Mouse (Mus musculus) G1E (cell line): ENCODE results near the gene Dnah1.

Experiments
- CTCF ChIP-seq: IDR thresholded peaks from 2 replicates; pipeline ENCODE4 v1.5.1; 2012; ENCODE audit warnings: low read depth, low read length, inconsistent platforms, mixed read lengths
- GATA1 ChIP-seq: IDR thresholded peaks from 2 replicates; pipeline ENCODE4 v1.6.1; 2012; ENCODE audit warnings: borderline replicate concordance, low read length, inconsistent platforms, mixed read lengths
- GATA2 ChIP-seq: IDR thresholded peaks from 2 replicates; pipeline ENCODE4 v1.6.1; 2012; ENCODE audit warnings: low read depth, low read length, inconsistent platforms, borderline replicate concordance
- POLR2AphosphoS5 ChIP-seq: IDR thresholded peaks from 2 replicates; pipeline ENCODE4 v1.6.1; 2012; ENCODE audit warnings: low read depth, low read length, inconsistent platforms; ENCODE audit not compliant: insufficient replicate concordance
- TAL1 ChIP-seq: conservative IDR thresholded peaks from 2 replicates; pipeline ENCODE4 v1.6.1; 2012; ENCODE audit warnings: low read depth, low read length, inconsistent platforms, mixed read lengths

DNA sequence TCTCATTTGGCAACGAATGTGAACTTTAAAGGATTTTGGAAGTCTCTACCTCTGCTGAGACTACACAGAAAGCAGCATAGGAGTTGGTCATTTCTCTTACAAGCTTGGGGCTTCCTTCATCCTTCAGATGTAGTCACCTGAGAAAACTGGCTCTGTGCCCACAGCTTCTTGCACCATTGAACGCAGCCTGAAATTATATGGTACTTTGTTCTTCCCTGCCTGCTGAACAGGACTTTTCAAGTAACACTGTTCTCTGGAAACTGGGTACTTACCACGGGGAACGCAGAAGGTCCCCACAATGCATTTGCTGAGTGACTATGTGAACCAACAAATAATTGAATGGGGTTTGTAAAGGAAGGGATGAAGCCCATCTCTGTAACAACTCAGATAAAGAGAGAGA lies 507 bp downstream of the Dnah1 start:
- TF ChIP-seq GATA1 (no peak), POLR2AphosphoS5 (no peak), CTCF (no peak), TAL1 (no peak), GATA2 (no peak)
